Mouse (Mus musculus) skeletal muscle tissue, adult 2 months (tissue): ENCODE results near the gene Mpp3.

Experiments used
- DNase-seq: peaks from one replicate; pipeline ENCODE4 v3.0.0-alpha.2; 2012; ENCODE audit warnings: low read depth, low spot score

Gene Mpp3

GRCm38 (mm10) chr11:101976949-101977348, 51.3 kb downstream of the Mpp3 start:
- no peak for DNase-seq

GRCm38 (mm10) chr11:101974923-101975322, 53.3 kb downstream of the Mpp3 start:
- DNase-seq, result no peak

- no peak for DNase-seq
Observed at GRCm38 (mm10) chr11:101974181-101974580, 54.1 kb downstream of the Mpp3 start.

GRCm38 (mm10) chr11:101973496-101973895, 54.8 kb downstream of the Mpp3 start:
- DNase-seq, result no peak

- no peak for DNase-seq
Observed at GRCm38 (mm10) chr11:101972651-101973050, 55.6 kb downstream of the Mpp3 start.

GRCm38 (mm10) chr11:101972097-101972496, 56.2 kb downstream of the Mpp3 start:
- DNase-seq, result no peak

GRCm38 (mm10) chr11:101971410-101971809, 56.9 kb downstream of the Mpp3 start:
- DNase-seq, result no peak

GRCm38 (mm10) chr11:101969835-101970234, 58.4 kb downstream of the Mpp3 start:
- DNase-seq, result no peak

- peak; percentile 82 for DNase-seq
Observed at GRCm38 (mm10) chr11:101968791-101969190, 59.5 kb downstream of the Mpp3 start.

- DNase-seq, result no peak
Observed at GRCm38 (mm10) chr11:101968311-101968710, 60.0 kb downstream of the Mpp3 start.

GRCm38 (mm10) chr11:101966965-101967614, 61.2 kb downstream of the Mpp3 start, which contains the start of gene Sost:
TSS of gene Sost (minus strand) at chr11:101967015.
- no peak for DNase-seq

GRCm38 (mm10) chr11:101965553-101965952, 62.7 kb downstream of the Mpp3 start:
- DNase-seq, result no peak

- DNase-seq, result no peak
Observed at GRCm38 (mm10) chr11:101964647-101965046, 63.6 kb downstream of the Mpp3 start.

- no peak for DNase-seq
Observed at GRCm38 (mm10) chr11:101963473-101964291, 64.6 kb downstream of the Mpp3 start.

GRCm38 (mm10) chr11:101963043-101963442, 65.2 kb downstream of the Mpp3 start:
- DNase-seq, result no peak

GRCm38 (mm10) chr11:101957476-101957875, 70.8 kb downstream of the Mpp3 start:
- DNase-seq, result no peak

GRCm38 (mm10) chr11:101953441-101953840, 74.8 kb downstream of the Mpp3 start:
- DNase-seq, result no peak

- no peak for DNase-seq
Observed at GRCm38 (mm10) chr11:101952541-101953341, 75.5 kb downstream of the Mpp3 start.

GRCm38 (mm10) chr11:101950021-101950420, 78.2 kb downstream of the Mpp3 start:
- no peak for DNase-seq
